Mouse (Mus musculus) MEL (cell line): ENCODE data around the gene Galnt13. TPM values are rescaled to one million over a fixed set of nuclear protein-coding genes. Genes with fewer than 3 reads are reported as not detected.

Experiments used
- DNase-seq: peaks from one replicate; pipeline ENCODE4 v3.0.0; 2011; ENCODE audit warnings: low read depth, low spot score
- H3K27ac ChIP-seq: 2 replicates; pipeline ENCODE4 v1.5.1; 2012; ENCODE audit warnings: low read depth, mild to moderate bottlenecking, control low read depth, low read length, moderate library complexity; ENCODE audit not compliant: control insufficient read depth
- H3K27me3 ChIP-seq, 2 experiments: fragments of 150-350 bp in 1 of 2; sonication (generic) in 1 of 2; 2 replicates each; pipeline ENCODE4 v1.6.1; 2012; ENCODE audit warnings: low read length in 2 of 2, mild to moderate bottlenecking in 2 of 2, improper control_type of control experiment in 1 of 2, moderate library complexity in 1 of 2; ENCODE audit not compliant: insufficient read depth in 2 of 2, control insufficient read depth in 1 of 2
- H3K36me3 ChIP-seq, 2 experiments: 2 replicates each; pipeline ENCODE4 v1.6.1; 2012 to 2014; ENCODE audit warnings: low read length in 2 of 2, improper control_type of control experiment in 1 of 2, inconsistent platforms in 1 of 2, mild to moderate bottlenecking in 1 of 2; ENCODE audit not compliant: insufficient read depth in 2 of 2, control insufficient read depth in 1 of 2
- H3K4me1 ChIP-seq, 2 experiments: fragments of 150-350 bp in 1 of 2; sonication (generic) in 1 of 2; 2 replicates each; pipeline ENCODE4 v1.6.1; 2012; ENCODE audit warnings: low read length in 2 of 2, improper control_type of control experiment in 1 of 2, mild to moderate bottlenecking in 1 of 2; ENCODE audit not compliant: insufficient read depth in 2 of 2, control insufficient read depth in 1 of 2
- H3K4me3 ChIP-seq, 2 experiments: fragments of 150-350 bp in 1 of 2; sonication (generic) in 1 of 2; 2 replicates each; pipeline ENCODE4 v1.5.1; 2012; ENCODE audit warnings: low read depth in 2 of 2, low read length in 2 of 2, mild to moderate bottlenecking in 2 of 2, moderate library complexity in 2 of 2, control low read depth in 1 of 2, improper control_type of control experiment in 1 of 2; ENCODE audit not compliant: control insufficient read depth in 1 of 2, insufficient read depth in 1 of 2
- H3K79me2 ChIP-seq: 2 replicates; pipeline ENCODE4 v1.6.1; 2012; ENCODE audit warnings: mild to moderate bottlenecking, low read length, moderate library complexity; ENCODE audit not compliant: control insufficient read depth, poor library complexity, insufficient read depth
- H3K9ac ChIP-seq: 2 replicates; pipeline ENCODE4 v1.6.1; 2012; ENCODE audit warnings: low read depth, mild to moderate bottlenecking, control low read depth, low read length, moderate library complexity; ENCODE audit not compliant: control insufficient read depth, poor library complexity, severe bottlenecking
- H3K9me3 ChIP-seq: fragments of 150-350 bp; sonication (generic); replicated peaks from 2 replicates; pipeline ENCODE4 v1.6.1; 2012; ENCODE audit warnings: mild to moderate bottlenecking, low read length, improper control_type of control experiment, moderate library complexity; ENCODE audit not compliant: insufficient read depth
- BHLHE40 ChIP-seq: IDR thresholded peaks from 2 replicates; pipeline ENCODE4 v1.6.1; 2012; ENCODE audit warnings: low read depth, mild to moderate bottlenecking, inconsistent platforms, low read length, improper control_type of control experiment, borderline replicate concordance
- CHD1 ChIP-seq: IDR thresholded peaks from 2 replicates; pipeline ENCODE4 v1.6.1; 2012; ENCODE audit warnings: low read depth, mild to moderate bottlenecking, inconsistent platforms, low read length, improper control_type of control experiment
- CHD2 ChIP-seq: IDR thresholded peaks from 2 replicates; pipeline ENCODE4 v1.6.1; 2011; ENCODE audit warnings: low read length, improper control_type of control experiment
- ELF1 ChIP-seq: IDR thresholded peaks from 2 replicates; pipeline ENCODE4 v1.6.1; 2014; ENCODE audit warnings: low read depth, mild to moderate bottlenecking, inconsistent platforms, low read length, improper control_type of control experiment, moderate library complexity
- ETS1 ChIP-seq: IDR thresholded peaks from 2 replicates; pipeline ENCODE4 v1.6.1; 2012; ENCODE audit warnings: low read depth, mild to moderate bottlenecking, inconsistent platforms, low read length, improper control_type of control experiment, moderate library complexity
- GABPA ChIP-seq: IDR thresholded peaks from 2 replicates; pipeline ENCODE4 v1.6.1; 2012; ENCODE audit warnings: low read depth, mild to moderate bottlenecking, inconsistent platforms, low read length, improper control_type of control experiment, moderate library complexity
- KAT2A ChIP-seq: conservative IDR thresholded peaks from 2 replicates; pipeline ENCODE4 v1.6.1; 2012; ENCODE audit warnings: low read depth, low read length, improper control_type of control experiment, inconsistent platforms
- MAZ ChIP-seq: IDR thresholded peaks from 2 replicates; pipeline ENCODE4 v1.6.1; 2012; ENCODE audit warnings: low read depth, mild to moderate bottlenecking, inconsistent platforms, low read length, improper control_type of control experiment
- MEF2A ChIP-seq: IDR thresholded peaks from 2 replicates; pipeline ENCODE4 v1.6.1; 2014; ENCODE audit warnings: low read depth, mild to moderate bottlenecking, inconsistent platforms, low read length, improper control_type of control experiment; ENCODE audit not compliant: poor library complexity, insufficient replicate concordance, severe bottlenecking; ENCODE audit errors: extremely low read depth
- MYB ChIP-seq: IDR thresholded peaks from 2 replicates; pipeline ENCODE4 v1.6.1; 2011; ENCODE audit warnings: mild to moderate bottlenecking, low read depth, low read length, improper control_type of control experiment
- MYC ChIP-seq: IDR thresholded peaks from 2 replicates; pipeline ENCODE4 v1.6.1; 2011; ENCODE audit warnings: low read depth, mild to moderate bottlenecking, low read length, improper control_type of control experiment, moderate library complexity
- NELFE ChIP-seq: IDR thresholded peaks from 2 replicates; pipeline ENCODE4 v1.6.1; 2011; ENCODE audit warnings: low read depth, low read length, improper control_type of control experiment
- NRF1 ChIP-seq: IDR thresholded peaks from 2 replicates; pipeline ENCODE4 v1.6.1; 2014; ENCODE audit warnings: low read depth, mild to moderate bottlenecking, inconsistent platforms, low read length, improper control_type of control experiment, moderate library complexity; ENCODE audit not compliant: poor library complexity, insufficient read depth, severe bottlenecking
- POLR2AphosphoS2 ChIP-seq: IDR thresholded peaks from 2 replicates; pipeline ENCODE4 v1.6.1; 2011; ENCODE audit warnings: low read length, improper control_type of control experiment
- RCOR1 ChIP-seq: IDR thresholded peaks from 2 replicates; pipeline ENCODE4 v1.6.1; 2012; ENCODE audit warnings: low read depth, mild to moderate bottlenecking, inconsistent platforms, low read length, improper control_type of control experiment
- SMC3 ChIP-seq: IDR thresholded peaks from 2 replicates; pipeline ENCODE4 v1.6.1; 2011; ENCODE audit warnings: low read depth, low read length, improper control_type of control experiment
- TAL1 ChIP-seq: IDR thresholded peaks from 2 replicates; pipeline ENCODE4 v1.6.1; 2012; ENCODE audit warnings: mild to moderate bottlenecking, inconsistent platforms, low read length, moderate library complexity, mixed read lengths
- TBP ChIP-seq: IDR thresholded peaks from 2 replicates; pipeline ENCODE4 v1.8.0; 2011; ENCODE audit warnings: low read depth, low read length, improper control_type of control experiment
- TCF12 ChIP-seq: IDR thresholded peaks from 2 replicates; pipeline ENCODE4 v1.6.1; 2014; ENCODE audit warnings: low read depth, mild to moderate bottlenecking, inconsistent platforms, low read length, improper control_type of control experiment, moderate library complexity
- ZC3H11A ChIP-seq: IDR thresholded peaks from 2 replicates; pipeline ENCODE4 v1.6.1; 2012; ENCODE audit warnings: low read depth, mild to moderate bottlenecking, inconsistent platforms, low read length, improper control_type of control experiment
- ZMIZ1 ChIP-seq: IDR thresholded peaks from 2 replicates; pipeline ENCODE4 v1.6.1; 2012; ENCODE audit warnings: low read depth, mild to moderate bottlenecking, inconsistent platforms, low read length, improper control_type of control experiment, moderate library complexity
- polyA plus RNA-seq, 2 experiments: library from polyadenylated mRNA; stranded (reverse) in 1 of 2; unstranded in 1 of 2; fragments of >175 nt in 1 of 2; fragments of >200 nt in 1 of 2; gene quantifications; 2 replicates each; pipeline versions ENCODE4 v1.2.1 to v1.2.4; 2012; ENCODE audit warnings: low replicate concordance in 2 of 2, low read depth in 1 of 2; ENCODE audit not compliant: insufficient read length in 2 of 2, insufficient read depth in 1 of 2, missing spikeins in 1 of 2
- total RNA-seq: library from RNA; depleted of rRNA; stranded (reverse); fragments of 300-350 nt; gene quantifications from 2 replicates; pipeline ENCODE4 v1.2.3, GENCODE M21; 2012

Galnt13 gene
- total and polyA plus RNA-seq, 3 experiments: not detected

DNA sequence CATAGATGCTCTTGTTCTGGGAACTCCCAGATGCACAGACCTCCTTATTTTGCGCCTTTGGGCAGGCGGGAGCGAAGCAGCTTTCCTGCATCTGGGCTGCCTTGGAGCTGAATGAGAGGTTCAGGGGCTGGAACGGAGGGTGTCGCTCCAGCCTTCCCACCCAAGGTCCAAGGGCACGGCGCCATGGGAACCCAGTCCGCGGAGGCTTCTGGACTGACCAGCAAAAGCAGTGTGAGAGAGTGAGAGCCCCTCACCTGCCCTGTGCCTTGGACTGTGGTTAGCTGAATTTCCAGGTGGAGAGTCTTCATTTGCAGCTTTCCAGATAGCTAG is 1.3 kb downstream of the Galnt13 start:
- no peak overlapping the region for H3K4me3 ChIP-seq
- H3K9ac ChIP-seq: no peak overlapping the region
- H3K79me2 ChIP-seq: no peaks in the 10 kb centered on the region
- DNase-seq: no peak
- no peaks in the 10 kb centered on the region for H3K9me3 ChIP-seq
- no peaks in the 10 kb centered on the region for H3K36me3 ChIP-seq
- H3K4me1 ChIP-seq: no peaks in the 10 kb centered on the region
- no peak overlapping the region for H3K27ac ChIP-seq
- TF ChIP-seq BHLHE40: no peak
- no peak for TF ChIP-seq MYC
- TF ChIP-seq ETS1: no peak
- TF ChIP-seq, all 39 proteins: peak for 0
- H3K27me3 ChIP-seq: no peaks in the 10 kb centered on the region

DNA sequence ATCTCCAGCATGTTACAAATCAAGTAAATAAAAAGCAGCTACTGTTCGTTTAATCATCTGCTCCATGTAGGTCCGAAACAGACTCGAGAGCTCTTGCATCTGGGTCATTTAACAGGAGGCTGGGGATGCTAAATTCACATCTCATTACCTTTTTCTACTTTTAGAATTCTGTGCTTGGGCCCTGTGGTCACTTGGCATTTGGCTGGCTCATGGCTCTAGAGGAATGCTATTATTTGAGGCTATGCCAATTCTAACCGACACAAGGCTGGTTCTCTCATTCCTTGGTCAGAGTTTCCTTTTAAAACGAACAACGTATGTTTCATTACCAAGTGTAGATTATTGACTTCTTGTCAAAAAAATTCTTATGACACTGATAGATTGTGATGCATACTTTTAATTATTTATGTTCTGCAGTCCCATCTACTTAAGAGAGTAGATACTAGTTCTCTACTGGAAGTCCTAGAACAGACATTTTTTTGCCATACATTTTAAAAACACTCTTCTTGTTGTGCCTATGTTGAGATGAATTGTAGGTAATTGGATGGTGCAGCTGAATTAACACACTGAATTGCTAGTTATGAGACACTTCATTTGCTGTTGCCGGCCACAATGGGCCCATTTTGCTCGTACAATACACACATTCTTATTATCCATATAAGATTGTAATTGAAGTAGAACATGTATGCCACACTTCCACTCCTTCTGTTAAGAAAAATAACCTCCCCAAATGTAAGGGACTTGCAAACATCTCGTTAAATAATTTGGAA is 6.8 kb downstream of the Galnt13 start:
- Histone ChIP-seq H3K9me3 (no peaks in the 10 kb centered on the region), H3K27ac (no peak overlapping the region), H3K27me3 (no peaks in the 10 kb centered on the region), H3K4me3 (no peak overlapping the region), H3K9ac (no peak overlapping the region), H3K36me3 (no peaks in the 10 kb centered on the region), H3K4me1 (no peaks in the 10 kb centered on the region), H3K79me2 (no peaks in the 10 kb centered on the region)
- TF ChIP-seq ZC3H11A (no peak), NRF1 (no peak), GABPA (no peak), MEF2A (no peak), RCOR1 (no peak), POLR2AphosphoS2 (no peak), ELF1 (no peak), CHD1 (no peak), KAT2A (no peak), TAL1 (no peak), MYB (no peak), SMC3 (no peak), TCF12 (no peak), MAZ (no peak), ZMIZ1 (no peak), CHD2 (no peak), NELFE (no peak), TBP (no peak)
- no peak for DNase-seq
